Mouse (Mus musculus) olfactory bulb, adult 2 months (tissue): ENCODE data around the gene Clec2l.

Source experiments
- CTCF ChIP-seq: fragments of 200-500 bp; IDR thresholded peaks from 2 replicates; pipeline ENCODE4 v1.5.1; 2012; ENCODE audit warnings: low read depth, mild to moderate bottlenecking, low read length, moderate library complexity; ENCODE audit not compliant: insufficient read depth
- POLR2A ChIP-seq: fragments of 200-500 bp; IDR thresholded peaks from 2 replicates; pipeline ENCODE4 v1.6.1; 2012; ENCODE audit warnings: mild to moderate bottlenecking, low read depth, low read length, moderate library complexity; ENCODE audit not compliant: insufficient read depth

GRCm38 (mm10) chr6:38698233-38698889, 35.5 kb downstream of the Clec2l start:
- TF ChIP-seq POLR2A (no peak), CTCF (no peak)
